Mouse (Mus musculus) thymus, adult 2 months (tissue): Measurements from ENCODE around the gene Bicral. TPM values are rescaled to one million over a fixed set of nuclear protein-coding genes. Genes with fewer than 3 reads are reported as not detected.

Source experiments
- DNase-seq: peaks from one replicate; pipeline ENCODE4 v3.0.0; 2021
- H3K27ac ChIP-seq: fragments of 200-500 bp; 2 replicates; pipeline ENCODE4 v1.5.1; 2012; ENCODE audit warnings: low read length, control low read depth; ENCODE audit not compliant: control insufficient read depth, insufficient read depth
- H3K27me3 ChIP-seq: fragments of 200-500 bp; 2 replicates; pipeline ENCODE4 v1.6.1; 2012; ENCODE audit warnings: mild to moderate bottlenecking, low read length, moderate library complexity, mixed read lengths; ENCODE audit not compliant: control insufficient read depth, insufficient read depth
- H3K36me3 ChIP-seq: fragments of 200-500 bp; 2 replicates; pipeline ENCODE4 v1.6.1; 2012; ENCODE audit warnings: mild to moderate bottlenecking, low read length, moderate library complexity; ENCODE audit not compliant: control insufficient read depth, insufficient read depth
- H3K4me1 ChIP-seq: fragments of 200-500 bp; replicated peaks from 2 replicates; pipeline ENCODE4 v1.6.1; 2012; ENCODE audit warnings: low read length; ENCODE audit not compliant: control insufficient read depth, insufficient read depth
- H3K4me3 ChIP-seq: fragments of 200-500 bp; 2 replicates; pipeline ENCODE4 v1.5.1; 2012; ENCODE audit warnings: mild to moderate bottlenecking, low read length, control low read depth, moderate library complexity; ENCODE audit not compliant: control insufficient read depth, insufficient read depth
- CTCF ChIP-seq: fragments of 200-500 bp; IDR thresholded peaks from 2 replicates; pipeline ENCODE4 v1.5.1; 2012; ENCODE audit warnings: mild to moderate bottlenecking, control low read depth, low read length, moderate library complexity, borderline replicate concordance; ENCODE audit not compliant: control insufficient read depth, poor library complexity, insufficient read depth; ENCODE audit errors: extremely low read depth
- POLR2A ChIP-seq: fragments of 200-500 bp; IDR thresholded peaks from 2 replicates; pipeline ENCODE4 v1.6.1; 2012; ENCODE audit warnings: mild to moderate bottlenecking, low read length, control low read depth, moderate library complexity; ENCODE audit not compliant: control insufficient read depth, poor library complexity, insufficient read depth; ENCODE audit errors: extremely low read depth
- WGBS: fragments of 180-500 bp; shearing (Covaris S2); methylation state at CpG from one replicate; pipeline ENCODE4 v1.1.7; 2018; 5-methylcytosine and 5-hydroxymethylcytosine counted together
- polyA plus RNA-seq: library from polyadenylated mRNA; depleted of rRNA; stranded (reverse); fragments of >200 nt; gene quantifications from 2 replicates; pipeline ENCODE4 v1.2.3, GENCODE M21; 2012

Gene Bicral
- polyA plus RNA-seq, 1 experiment = 19.3 TPM

DNA sequence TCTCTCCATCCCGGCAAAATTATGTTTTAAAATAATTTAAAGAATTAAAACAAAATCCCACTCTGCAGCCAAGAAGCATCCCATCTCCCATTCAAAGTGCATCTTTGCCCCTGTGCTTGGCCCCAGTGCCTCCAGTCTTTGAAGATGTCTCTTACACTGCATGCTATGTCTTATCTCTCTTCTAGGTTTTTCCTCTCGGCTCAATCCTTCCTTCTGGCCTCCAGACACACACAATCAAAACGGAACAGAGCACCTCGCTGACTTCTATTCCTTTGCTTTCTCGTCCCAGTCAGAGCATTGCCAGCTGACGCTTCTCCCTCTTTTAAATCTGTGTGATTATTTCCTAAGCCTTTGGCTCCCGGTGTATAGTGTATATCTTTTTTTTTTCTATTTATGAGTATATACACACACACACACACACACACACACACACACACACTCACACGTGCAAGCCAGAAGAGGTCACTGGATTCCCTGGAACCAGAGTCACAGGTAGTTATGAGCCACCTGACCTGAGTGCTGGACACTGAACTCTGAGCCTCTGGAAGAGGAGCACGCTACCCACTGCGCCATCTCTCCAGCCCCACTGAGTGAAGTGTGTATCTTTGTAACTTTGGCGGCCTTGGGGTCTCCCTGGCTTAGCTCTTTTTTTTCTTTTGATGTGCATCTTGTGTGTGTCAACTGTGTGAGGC lies 27.1 kb upstream of the Bicral start:
- WGBS = 95% methylated on average over 11 of the region's 11 CpGs
- TF ChIP-seq CTCF (no peak), POLR2A (no peak)
- Histone ChIP-seq H3K27ac (no peak overlapping the region), H3K4me1 (peaks cover 6% of the 10 kb centered on the region), H3K4me3 (no peak overlapping the region), H3K36me3 (no peaks in the 10 kb centered on the region), H3K27me3 (no peaks in the 10 kb centered on the region)
- no peak for DNase-seq

DNA sequence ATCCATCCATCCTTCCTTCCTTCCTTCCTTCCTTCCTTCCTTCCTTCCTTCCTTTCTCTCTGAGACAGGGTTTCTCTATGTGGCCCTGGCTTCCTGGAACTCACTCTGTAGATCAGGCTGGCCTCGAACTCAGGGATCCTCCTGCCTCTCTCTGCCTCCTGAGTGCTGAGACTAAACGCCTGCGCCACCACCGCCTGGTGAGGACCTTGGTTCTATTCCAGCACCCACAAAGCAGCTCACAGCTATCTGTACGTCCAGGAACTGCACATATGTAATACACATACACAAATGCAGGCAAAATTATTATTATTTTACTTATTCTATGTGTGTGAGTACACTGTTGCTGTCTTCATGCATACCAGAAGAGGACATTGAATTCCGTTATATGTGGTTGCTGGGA lies 26.5 kb upstream of the Bicral start:
- Histone ChIP-seq H3K36me3 (no peaks in the 10 kb centered on the region), H3K4me1 (peaks cover 6% of the 10 kb centered on the region)

DNA sequence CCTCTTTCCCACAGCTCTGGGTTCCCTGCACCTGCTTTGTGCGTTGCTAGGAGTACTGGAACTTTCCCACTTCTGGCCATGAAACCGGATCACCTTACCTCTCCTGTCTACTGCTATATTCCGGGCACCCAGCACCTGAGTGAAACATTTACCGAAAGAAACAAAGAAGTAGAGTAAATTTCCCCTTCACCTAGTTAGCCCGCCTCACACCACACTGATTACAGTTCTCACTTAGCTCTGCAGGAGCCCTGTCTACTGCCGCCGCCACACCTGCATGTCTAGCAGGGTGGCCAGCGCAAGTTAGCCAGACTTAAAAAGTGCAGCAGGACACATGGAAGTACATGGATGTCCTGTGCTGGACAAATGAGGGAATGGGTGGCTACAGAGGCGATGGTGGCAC lies 24.8 kb upstream of the Bicral start:
- no peaks in the 10 kb centered on the region for H3K4me1 ChIP-seq
- no peaks in the 10 kb centered on the region for H3K27me3 ChIP-seq
- TF ChIP-seq POLR2A (0 out of 2 replicates have a peak, but pooled peaks have one; percentile 16), CTCF (no peak)
- H3K36me3 ChIP-seq = no peaks in the 10 kb centered on the region
- 93% methylated on average over 9 of the region's 9 CpGs for whole genome bisulfite sequencing
- no peak overlapping the region for H3K27ac ChIP-seq
- no peak for DNase-seq
- H3K4me3 ChIP-seq = no peak overlapping the region

More for the DNA sequence above, 26.5 kb upstream of the Bicral start:
- DNase-seq = no peak
- H3K4me3 ChIP-seq = no peak overlapping the region
- no peaks in the 10 kb centered on the region for H3K27me3 ChIP-seq
- TF ChIP-seq CTCF (no peak), POLR2A (no peak)
- no peak overlapping the region for H3K27ac ChIP-seq
- WGBS = 91% methylated on average over 6 of the region's 6 CpGs

DNA sequence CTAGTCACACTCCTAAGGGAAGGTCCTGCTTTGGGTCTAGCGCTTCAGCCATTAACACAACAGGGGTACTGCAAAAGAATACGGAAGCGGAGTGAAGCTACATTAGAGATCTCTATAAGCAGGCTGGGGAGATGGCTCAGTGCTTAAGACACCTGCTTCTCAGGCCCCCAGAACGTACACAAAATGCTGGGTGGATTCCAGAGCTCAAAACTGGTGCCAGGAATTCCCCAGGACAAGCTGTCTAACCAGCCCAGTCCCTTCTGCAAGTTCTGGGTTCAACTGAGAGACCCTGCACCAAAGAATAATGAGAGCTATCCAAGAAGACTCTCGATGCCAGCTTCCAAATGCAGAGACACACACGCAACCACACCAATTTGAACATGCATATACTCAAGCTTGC lies 23.4 kb upstream of the Bicral start:
- Histone ChIP-seq H3K27me3 (no peaks in the 10 kb centered on the region), H3K4me1 (no peaks in the 10 kb centered on the region), H3K27ac (no peak overlapping the region), H3K4me3 (no peak overlapping the region), H3K36me3 (no peaks in the 10 kb centered on the region)
- no peak for DNase-seq
- TF ChIP-seq POLR2A (no peak), CTCF (no peak)
- 90% methylated on average over 6 of the region's 6 CpGs for WGBS

DNA sequence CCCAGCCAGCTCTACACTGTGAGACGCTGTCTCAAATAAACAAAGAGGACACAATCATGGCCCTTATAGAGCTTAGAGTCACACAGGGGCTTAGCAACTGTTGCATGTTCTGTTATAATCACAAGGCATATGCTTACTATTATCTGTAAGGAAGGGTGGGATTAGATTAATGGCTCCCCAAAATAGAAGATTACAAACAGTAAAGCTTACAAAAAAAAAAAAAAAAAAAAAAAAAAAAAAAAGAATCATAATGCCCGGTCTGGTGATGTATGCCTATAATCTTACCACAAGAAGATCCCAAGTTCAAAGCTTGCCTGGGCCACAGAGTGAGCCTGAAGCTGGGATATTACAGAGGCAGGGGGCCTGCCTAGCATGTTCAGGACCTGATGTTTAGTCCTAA lies 22.0 kb upstream of the Bicral start:
- H3K4me3 ChIP-seq = no peak overlapping the region
- no peaks in the 10 kb centered on the region for H3K36me3 ChIP-seq
- no peak overlapping the region for H3K27ac ChIP-seq
- WGBS = 98% methylated on average over 2 of the region's 2 CpGs
- no peak for DNase-seq
- TF ChIP-seq CTCF = no peak
- no peak for TF ChIP-seq POLR2A
- H3K4me1 ChIP-seq = no peaks in the 10 kb centered on the region
- no peaks in the 10 kb centered on the region for H3K27me3 ChIP-seq

DNA sequence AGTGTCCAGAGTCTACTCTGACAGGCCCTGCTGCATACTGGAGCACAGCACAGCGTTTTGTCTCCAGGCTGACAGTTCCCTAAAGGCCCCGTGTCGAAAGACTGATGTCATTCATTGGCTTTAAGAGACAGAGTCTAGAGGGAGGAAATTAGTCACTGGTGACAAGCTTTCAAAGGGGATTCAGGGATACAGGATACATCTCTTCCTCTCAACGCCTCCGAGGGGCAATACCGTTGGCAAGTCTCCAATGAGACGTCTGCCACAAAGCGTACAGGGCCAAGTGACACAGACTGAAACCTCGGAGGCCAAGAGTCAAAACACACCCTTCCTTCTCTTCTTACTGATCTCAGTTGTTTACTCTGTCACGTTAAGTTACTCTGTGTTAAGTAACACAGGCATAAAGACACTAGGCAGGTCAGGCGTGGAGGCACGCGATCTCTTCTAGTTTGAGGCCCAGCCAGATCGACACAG lies 21.6 kb upstream of the Bicral start:
- Histone ChIP-seq H3K27me3 (no peaks in the 10 kb centered on the region), H3K4me1 (no peaks in the 10 kb centered on the region), H3K27ac (no peak overlapping the region), H3K4me3 (no peak overlapping the region), H3K36me3 (no peaks in the 10 kb centered on the region)
- DNase-seq = no peak
- 79% methylated on average over 14 of the region's 14 CpGs for WGBS
- no peak for TF ChIP-seq POLR2A
- no peak for TF ChIP-seq CTCF
